Mouse (Mus musculus) left cerebral cortex, postnatal 4 days (tissue): ENCODE results near the gene Rars. TPM values are rescaled to one million over a fixed set of nuclear protein-coding genes. Genes with fewer than 3 reads are reported as not detected.
A peak's percentile ranks its signal among the peaks of the same experiment; 100 is the strongest.
"Not testable (repeated sequence)": the region's sequence is repeated elsewhere in the genome, so short reads cannot be mapped to it uniquely, and the experiment has no call there.

ENCODE experiments used
- DNase-seq: peaks from one replicate; pipeline ENCODE4 v3.0.0-alpha.2; 2022
- intact Hi-C: fragments of 180-260 bp; cut with DNase I; formaldehyde crosslinking; loops from one replicate; pipeline ENCODE4 v1.15.1; 2025
- total RNA-seq, 2 experiments: library from RNA; stranded (reverse); gene quantifications; 2 replicates each; pipeline ENCODE4 v1.2.3; 2021

Rars gene
- 10 to 100 TPM; 54.7 to 57.0 TPM for total RNA-seq

- intact Hi-C loops: loop anchor here (5.0 kb wide), 1 partner anchor 168 kb away; no protein-coding TSS in a partner anchor
- DNase-seq: peak; percentile 92
These were observed at the start of gene Rars for GRCm38 (mm10) chr11:35834022-35834760. Rars (minus strand) TSS chr11:35834506.

GRCm38 (mm10) chr11:35882777-35883176, 48.5 kb upstream of the Rars start:
- intact Hi-C loops: no loop called here
- no peak for DNase-seq

GRCm38 (mm10) chr11:35878559-35878897, 44.2 kb upstream of the Rars start:
- intact Hi-C loops: no loop called here
- DNase-seq: no peak

- intact Hi-C loops: no loop called here
- DNase-seq: peak; percentile 72
These were observed 43.6 kb upstream of the Rars start for GRCm38 (mm10) chr11:35877651-35878558.

- intact Hi-C loops: no loop called here
- DNase-seq: no peak
These were observed 39.4 kb upstream of the Rars start for GRCm38 (mm10) chr11:35873624-35874244.

- intact Hi-C loops: no loop called here
- DNase-seq: no peak
These were observed 36.7 kb upstream of the Rars start for GRCm38 (mm10) chr11:35870961-35871360.

- no peak for DNase-seq
- intact Hi-C loops: loop anchor here (5.0 kb wide), 1 partner anchor 111 kb away; no protein-coding TSS in a partner anchor
These were observed 31.8 kb upstream of the Rars start for GRCm38 (mm10) chr11:35866140-35866539.

GRCm38 (mm10) chr11:35864981-35865604, 30.8 kb upstream of the Rars start:
- intact Hi-C loops: loop anchor here (5.0 kb wide), 1 partner anchor 112 kb away; no protein-coding TSS in a partner anchor
- peak; percentile 68 for DNase-seq

- no peak for DNase-seq
- intact Hi-C loops: no loop called here
These were observed 29.3 kb upstream of the Rars start for GRCm38 (mm10) chr11:35863653-35864052.

GRCm38 (mm10) chr11:35857395-35858067, 23.2 kb upstream of the Rars start:
- no peak for DNase-seq
- intact Hi-C loops: no loop called here

GRCm38 (mm10) chr11:35856359-35857040, 22.2 kb upstream of the Rars start:
- peak; percentile 83 for DNase-seq
- intact Hi-C loops: no loop called here

GRCm38 (mm10) chr11:35855567-35855966, 21.3 kb upstream of the Rars start:
- intact Hi-C loops: no loop called here
- no peak for DNase-seq

GRCm38 (mm10) chr11:35854941-35855340, 20.6 kb upstream of the Rars start:
- peak; percentile 52 for DNase-seq
- intact Hi-C loops: no loop called here

- DNase-seq: no peak
- intact Hi-C loops: no loop called here
These were observed 19.3 kb upstream of the Rars start for GRCm38 (mm10) chr11:35853651-35854050.

GRCm38 (mm10) chr11:35852731-35853130, 18.4 kb upstream of the Rars start:
- peak; percentile 43 for DNase-seq
- intact Hi-C loops: no loop called here

- intact Hi-C loops: no loop called here
- no peak for DNase-seq
These were observed 10.0 kb upstream of the Rars start for GRCm38 (mm10) chr11:35844299-35844698.

GRCm38 (mm10) chr11:35842560-35842959, 8.3 kb upstream of the Rars start:
- DNase-seq, intact Hi-C loops: not testable (repeated sequence)

GRCm38 (mm10) chr11:35841738-35842325, 7.5 kb upstream of the Rars start:
- intact Hi-C loops: no loop called here
- DNase-seq: no peak

GRCm38 (mm10) chr11:35840806-35841205, 6.5 kb upstream of the Rars start:
- intact Hi-C loops, DNase-seq: not testable (repeated sequence)
